Mouse (Mus musculus): ENCODE data around the gene Triobp.

- TF ChIP-seq GATA1 (IDR thresholded peaks at IDR 0.05; ENCODE audit: low read length), result no peak
- TF ChIP-seq TAL1 (IDR thresholded peaks at IDR 0.05; ENCODE audit: low read length), result no peak
These were observed 39.2 kb downstream of the Triobp start for GRCm38 (mm10) chr15:78986536-78987220.

All from erythroblast, embryonic 14.5 days (primary cell).